ENCODE assay signal across 8 mouse cellular contexts in genomic region chr9:44799102-44799957, GRCm38 (mm10). TPM values are rescaled to one million over a fixed set of nuclear protein-coding genes. Genes with fewer than 3 reads are reported as not detected.
DNase-seq lines count a peak whose midpoint lies in the region; ATAC-seq and TF ChIP-seq lines count a peak whose summit lies in the region.

Gene Tmem25 (minus strand): TSS chr9:44799307.

- no peaks in the 10 kb centered on the region for H3K9me3 ChIP-seq in hindbrain, embryonic 10.5 days
- no peaks in the 10 kb centered on the region for H3K9me3 ChIP-seq in lung, embryonic 15.5 days

- no peak for TF ChIP-seq POLR2A in thymus, adult 2 months (IDR thresholded peaks at IDR 0.05; ENCODE audit: control insufficient read depth, extremely low read depth, insufficient read depth, low read length, poor library complexity)

- no peaks in the 10 kb centered on the region for H3K36me3 ChIP-seq in hindbrain, embryonic 10.5 days
- H3K36me3 ChIP-seq in lung, embryonic 15.5 days: no peaks in the 10 kb centered on the region
- H3K36me3 ChIP-seq in thymus, adult 2 months (ENCODE audit: control insufficient read depth, insufficient read depth, low read length): no peaks in the 10 kb centered on the region

- DNase-seq in MN1 (ENCODE audit: low spot score): peak; percentile 85
- DNase-seq in cerebellum, adult 9-11 months: peak; percentile 95
- peak; percentile 86 for DNase-seq in hindbrain, embryonic 10.5 days (ENCODE audit: low spot score)
- peak; percentile 52 for DNase-seq in layer of hippocampus, adult 9-10 months (ENCODE audit: low spot score)
- peak; percentile 84 for DNase-seq in ovary, adult 18-20 months (ENCODE audit: low spot score)
- peak; percentile 73 for DNase-seq in thymus, adult 2 months

- H3K9ac ChIP-seq in lung, embryonic 15.5 days: peak within 1 kb of the TSS; percentile 41

- H3K4me2 ChIP-seq in lung, embryonic 15.5 days: peak within 1 kb of the TSS; percentile 97

- peaks cover 25% of the 10 kb centered on the region for H3K4me1 ChIP-seq in hindbrain, embryonic 10.5 days (replicated peaks)
- H3K4me1 ChIP-seq in lung, embryonic 15.5 days: peaks cover 16% of the 10 kb centered on the region
- H3K4me1 ChIP-seq in thymus, adult 2 months (replicated peaks; ENCODE audit: control insufficient read depth, insufficient read depth, low read length): peaks cover 8% of the 10 kb centered on the region

- peak within 1 kb of the TSS; percentile 67 for H3K4me3 ChIP-seq in hindbrain, embryonic 10.5 days
- peak within 1 kb of the TSS; percentile 60 for H3K4me3 ChIP-seq in lung, embryonic 15.5 days
- peak within 1 kb of the TSS; percentile 42 for H3K4me3 ChIP-seq in thymus, adult 2 months (ENCODE audit: control insufficient read depth, insufficient read depth, low read length)

- peaks cover 54% of the 10 kb centered on the region for H3K27me3 ChIP-seq in hindbrain, embryonic 10.5 days (ENCODE audit: insufficient read depth, poor library complexity, severe bottlenecking)
- H3K27me3 ChIP-seq in lung, embryonic 15.5 days: peaks cover 32% of the 10 kb centered on the region
- no peaks in the 10 kb centered on the region; the same call in 1 of the 2 replicates for H3K27me3 ChIP-seq in thymus, adult 2 months (ENCODE audit: control insufficient read depth, insufficient read depth, low read length)

- under 1% methylated on average over 75 of the region's 75 CpGs for WGBS in hindbrain, embryonic 10.5 days
- under 1% methylated on average over 65 of the region's 75 CpGs for WGBS in lung, embryonic 15.5 days
- WGBS in thymus, adult 2 months: under 1% methylated on average over 75 of the region's 75 CpGs

- TF ChIP-seq CTCF in thymus, adult 2 months (IDR thresholded peaks at IDR 0.05; ENCODE audit: borderline replicate concordance, control insufficient read depth, extremely low read depth, insufficient read depth, low read length, poor library complexity): no peak

- ATAC-seq in frontal cortex, adult (ENCODE audit: low TSS enrichment): peak; percentile 91
- peak; percentile 91 for ATAC-seq in lung, embryonic 15.5 days (ENCODE audit: borderline replicate concordance, extremely low read depth, low FRiP score, low TSS enrichment)

- peak within 1 kb of the TSS; percentile 87 for H3K27ac ChIP-seq in hindbrain, embryonic 10.5 days
- no peak within 1 kb of the TSS for H3K27ac ChIP-seq in lung, embryonic 15.5 days
- no peak within 1 kb of the TSS for H3K27ac ChIP-seq in thymus, adult 2 months (ENCODE audit: control insufficient read depth, insufficient read depth, low read length)

RNA-seq across cellular contexts. Expression of gene Tmem25, which starts in this region (rescaled TPM):
- polyA plus RNA-seq in hindbrain, embryonic 10.5 days (2016; fragmentation: Nextera tagmentation; extraction: Ambion mirVana): 2.6 and 3.2 TPM in 2 replicates
- 1.0 and 1.2 TPM in 2 replicates for polyA plus RNA-seq in lung, embryonic 15.5 days (2015; fragmentation: Nextera tagmentation; extraction: Ambion mirVana)
- 1.5 and 2.6 TPM in 2 replicates for polyA plus RNA-seq in thymus, adult 2 months (2012; rRNA removed)
